Mouse (Mus musculus) urinary bladder, adult 18-20 months (tissue): ENCODE measurements at regions not wholly inside any gene's neighbourhood (a gene's known extent, or its start where the extent isn't known, plus 50 kb on each side); places are given as distances from the start of the nearest gene placed in this dataset.

ENCODE experiments used
- DNase-seq, 2 experiments: peaks; one replicate each; pipeline ENCODE4 v3.0.0; 2022; ENCODE audit warnings: low spot score in 2 of 2, mixed read lengths in 2 of 2

- no peak for DNase-seq
Measured at GRCm38 (mm10) chr16:73835715-73836440, 575.7 kb downstream of the Robo2 start.

- no peak for DNase-seq
Measured at GRCm38 (mm10) chr16:73821387-73822338, 590.0 kb downstream of the Robo2 start.

GRCm38 (mm10) chr16:73804572-73804971 lies 607.1 kb downstream of the Robo2 start:
- DNase-seq, result no peak

- no peak for DNase-seq
Measured at GRCm38 (mm10) chr16:73796528-73797171, 615.0 kb downstream of the Robo2 start.

- no peak for DNase-seq
Measured at GRCm38 (mm10) chr16:73785074-73785438, 626.6 kb downstream of the Robo2 start.

- DNase-seq, result no peak
Measured at GRCm38 (mm10) chr16:73784296-73785073, 627.1 kb downstream of the Robo2 start.

- no peak for DNase-seq
Measured at GRCm38 (mm10) chr16:73772454-73772853, 639.2 kb downstream of the Robo2 start.

GRCm38 (mm10) chr16:73770440-73770856 lies 641.2 kb downstream of the Robo2 start:
- peak in 1 of 2 experiments; percentile 3 for DNase-seq

GRCm38 (mm10) chr16:73769729-73770128 lies 641.9 kb downstream of the Robo2 start:
- DNase-seq, result no peak

GRCm38 (mm10) chr16:73768706-73769105 lies 642.9 kb downstream of the Robo2 start:
- DNase-seq, result no peak

GRCm38 (mm10) chr16:73765184-73765583 lies 646.4 kb downstream of the Robo2 start:
- no peak for DNase-seq

GRCm38 (mm10) chr16:73760921-73761320 lies 650.7 kb downstream of the Robo2 start:
- DNase-seq, result no peak

- no peak for DNase-seq
Measured at GRCm38 (mm10) chr16:73758872-73759271, 652.8 kb downstream of the Robo2 start.

GRCm38 (mm10) chr16:73754302-73754701 lies 657.3 kb downstream of the Robo2 start:
- DNase-seq, result no peak

- no peak for DNase-seq
Measured at GRCm38 (mm10) chr16:73728297-73728696, 683.3 kb downstream of the Robo2 start.

GRCm38 (mm10) chr16:73719691-73720090 lies 691.9 kb downstream of the Robo2 start:
- DNase-seq, result no peak

GRCm38 (mm10) chr16:73716301-73716700 lies 695.3 kb downstream of the Robo2 start:
- DNase-seq, result no peak

- no peak for DNase-seq
Measured at GRCm38 (mm10) chr16:73707051-73707450, 704.6 kb downstream of the Robo2 start.

- no peak for DNase-seq
Measured at GRCm38 (mm10) chr16:73689274-73689673, 722.4 kb downstream of the Robo2 start.

GRCm38 (mm10) chr16:73679804-73680203 lies 731.8 kb downstream of the Robo2 start:
- DNase-seq, result no peak

GRCm38 (mm10) chr16:73670516-73670915 lies 741.1 kb downstream of the Robo2 start:
- DNase-seq, result no peak
